ENCODE assay signal across 18 mouse cellular contexts in genomic region chr2:59812641-59813040, GRCm38 (mm10).
DNase-seq lines count a peak whose midpoint lies in the region; ATAC-seq and TF ChIP-seq lines count a peak whose summit lies in the region.
"Had no signal": no experiment of that assay in that cellular context is flagged by ENCODE, and none has a peak within 500 bp of the region (broad histone marks: within the 10 kb centered on the region; RNA-seq: fewer than 3 reads in every experiment).

No protein-coding gene starts in this region.

- 90% methylated on average over 1 of the region's 1 CpGs for WGBS in hindbrain, embryonic 16.5 days
- 95% methylated on average over 1 of the region's 1 CpGs for WGBS in hindbrain, embryonic 12.5 days
- 100% methylated on average over 1 of the region's 1 CpGs for WGBS in thymus, adult 2 months

- peak overlapping the region; percentile 17; the same call in 1 of the 2 replicates for H3K27ac ChIP-seq in hindbrain, embryonic 16.5 days (ENCODE audit: low read depth, low read length)
- no peak overlapping the region for H3K27ac ChIP-seq in hindbrain, embryonic 12.5 days
- H3K27ac ChIP-seq in brown adipose tissue, adult 24 weeks (replicated peaks; ENCODE audit: low read depth, low read length): peak overlapping the region; percentile 58; the same call in 1 of the 2 replicates
- no peak overlapping the region for H3K27ac ChIP-seq in thymus, adult 2 months (ENCODE audit: control insufficient read depth, insufficient read depth, low read length)
- H3K27ac ChIP-seq: embryonic facial prominence, embryonic 13.5 days; embryonic facial prominence, embryonic 15.5 days; forebrain, embryonic 10.5 days; forebrain, embryonic 12.5 days had no signal

- no peaks in the 10 kb centered on the region for H3K27me3 ChIP-seq in hindbrain, embryonic 16.5 days (replicated peaks; ENCODE audit: control insufficient read depth, insufficient read depth, low read length)
- H3K27me3 ChIP-seq in hindbrain, embryonic 12.5 days: no peaks in the 10 kb centered on the region
- H3K27me3 ChIP-seq in thymus, adult 2 months (ENCODE audit: control insufficient read depth, insufficient read depth, low read length): no peaks in the 10 kb centered on the region
- H3K27me3 ChIP-seq: embryonic facial prominence, embryonic 13.5 days; embryonic facial prominence, embryonic 15.5 days; forebrain, embryonic 12.5 days had no signal

- H3K36me3 ChIP-seq in hindbrain, embryonic 16.5 days (ENCODE audit: control insufficient read depth, insufficient read depth, low read length): no peaks in the 10 kb centered on the region
- H3K36me3 ChIP-seq in hindbrain, embryonic 12.5 days: no peaks in the 10 kb centered on the region
- no peaks in the 10 kb centered on the region for H3K36me3 ChIP-seq in thymus, adult 2 months (ENCODE audit: control insufficient read depth, insufficient read depth, low read length)

- H3K4me2 ChIP-seq in hindbrain, embryonic 16.5 days (ENCODE audit: low read length): no peak overlapping the region
- H3K4me2 ChIP-seq in hindbrain, embryonic 12.5 days (replicated peaks): no peak overlapping the region
- H3K4me2 ChIP-seq: embryonic facial prominence, embryonic 13.5 days; embryonic facial prominence, embryonic 15.5 days; forebrain, embryonic 12.5 days had no signal

- no peak for ATAC-seq in hindbrain, embryonic 16.5 days
- ATAC-seq in hindbrain, embryonic 12.5 days (ENCODE audit: low FRiP score): no peak
- ATAC-seq: forebrain, embryonic 16.5 days had no signal

- H3K9me3 ChIP-seq in hindbrain, embryonic 16.5 days (ENCODE audit: control insufficient read depth, low read length): no peaks in the 10 kb centered on the region
- H3K9me3 ChIP-seq in hindbrain, embryonic 12.5 days (replicated peaks): no peaks in the 10 kb centered on the region
- H3K9me3 ChIP-seq: embryonic facial prominence, embryonic 13.5 days; embryonic facial prominence, embryonic 15.5 days; forebrain, embryonic 10.5 days; forebrain, embryonic 12.5 days had no signal

- TF ChIP-seq POLR2A in thymus, adult 2 months (IDR thresholded peaks at IDR 0.05; ENCODE audit: control insufficient read depth, extremely low read depth, insufficient read depth, low read length, poor library complexity): no peak

- no peak for TF ChIP-seq CTCF in thymus, adult 2 months (IDR thresholded peaks at IDR 0.05; ENCODE audit: borderline replicate concordance, control insufficient read depth, extremely low read depth, insufficient read depth, low read length, poor library complexity)

- no peak overlapping the region; the same call in 1 of the 2 replicates for H3K9ac ChIP-seq in hindbrain, embryonic 16.5 days (ENCODE audit: low read depth, low read length)
- H3K9ac ChIP-seq in hindbrain, embryonic 12.5 days: no peak overlapping the region
- H3K9ac ChIP-seq: embryonic facial prominence, embryonic 13.5 days; embryonic facial prominence, embryonic 15.5 days; forebrain, embryonic 12.5 days had no signal

- peak; percentile 51 for DNase-seq in retina, embryonic 14.5 days (ENCODE audit: low spot score)
- no peak for DNase-seq in thymus, adult 2 months
- DNase-seq in adrenal gland, adult 18-20 months (ENCODE audit: low spot score in 2 of 2): no peak
- DNase-seq: adrenal gland, adult 8-10 months; adrenal gland, postnatal 14 days; adrenal gland, postnatal 36 days; cerebellum, adult 8-10 months; cerebellum, adult 9-11 months; embryo, embryonic 11 days had no signal

- H3K4me1 ChIP-seq in hindbrain, embryonic 16.5 days (ENCODE audit: control insufficient read depth, insufficient read depth, low read depth, low read length): no peaks in the 10 kb centered on the region; the same call in none of the 2 replicates
- peaks cover 6% of the 10 kb centered on the region; the same call in 1 of the 2 replicates for H3K4me1 ChIP-seq in hindbrain, embryonic 12.5 days
- peaks cover 18% of the 10 kb centered on the region for H3K4me1 ChIP-seq in brown adipose tissue, adult 24 weeks (ENCODE audit: control insufficient read depth, insufficient read depth, insufficient read length, low read length)
- no peaks in the 10 kb centered on the region for H3K4me1 ChIP-seq in thymus, adult 2 months (replicated peaks; ENCODE audit: control insufficient read depth, insufficient read depth, low read length)
- H3K4me1 ChIP-seq: embryonic facial prominence, embryonic 13.5 days; embryonic facial prominence, embryonic 15.5 days; forebrain, embryonic 10.5 days; forebrain, embryonic 12.5 days had no signal

- no peak overlapping the region for H3K4me3 ChIP-seq in hindbrain, embryonic 16.5 days (ENCODE audit: low read length)
- H3K4me3 ChIP-seq in hindbrain, embryonic 12.5 days: no peak overlapping the region
- no peak overlapping the region for H3K4me3 ChIP-seq in brown adipose tissue, adult 24 weeks (ENCODE audit: insufficient read depth, low read depth, low read length)
- no peak overlapping the region for H3K4me3 ChIP-seq in thymus, adult 2 months (ENCODE audit: control insufficient read depth, insufficient read depth, low read length)
- H3K4me3 ChIP-seq: embryonic facial prominence, embryonic 13.5 days; embryonic facial prominence, embryonic 15.5 days; erythroblast, embryonic 14.5 days; forebrain, embryonic 10.5 days; forebrain, embryonic 12.5 days had no signal

Comparison
In these comparisons a context has a peak if more than half of its experiments do, and no peak if none do; other contexts are left out.
1. H3K27ac ChIP-seq: peak in hindbrain, embryonic 16.5 days (single experiment) and brown adipose tissue, adult 24 weeks (single experiment); none in hindbrain, embryonic 12.5 days (single experiment) and thymus, adult 2 months (single experiment).